Mouse (Mus musculus) limb, embryonic 11.5 days (tissue): Measurements from ENCODE around the gene Rexo1. TPM values are rescaled to one million over a fixed set of nuclear protein-coding genes. Genes with fewer than 3 reads are reported as not detected.

Experiments
- ATAC-seq: fragments of 200-750 bp; cut with Nextera tagmentation; 2 replicates; pipeline ENCODE4 v1.8.0; 2017; ENCODE audit warnings: low read depth; ENCODE audit not compliant: insufficient number of reproducible peaks, low FRiP score, low TSS enrichment
- DNase-seq: peaks from one replicate; pipeline ENCODE4 v3.0.0-alpha.2; 2015; ENCODE audit warnings: low spot score
- H3K27ac ChIP-seq: fragments of 300-500 bp; sonication (generic); replicated peaks from 2 replicates; pipeline ENCODE4 v1.5.1; 2014; ENCODE audit warnings: low read depth, mild to moderate bottlenecking, low read length
- H3K27me3 ChIP-seq: fragments of 300-500 bp; sonication (generic); 2 replicates; pipeline ENCODE4 v1.6.1; 2014; ENCODE audit warnings: mild to moderate bottlenecking, low read length, mixed read lengths; ENCODE audit not compliant: control insufficient read depth, insufficient read depth
- H3K36me3 ChIP-seq: fragments of 300-500 bp; sonication (generic); 2 replicates; pipeline ENCODE4 v1.6.1; 2014; ENCODE audit warnings: mild to moderate bottlenecking, low read length, moderate library complexity, mixed read lengths; ENCODE audit not compliant: control insufficient read depth, insufficient read depth
- H3K4me1 ChIP-seq: fragments of 300-500 bp; sonication (generic); 2 replicates; pipeline ENCODE4 v1.6.1; 2014; ENCODE audit warnings: low read length, mixed read lengths; ENCODE audit not compliant: control insufficient read depth, insufficient read depth
- H3K4me2 ChIP-seq: fragments of 300-500 bp; sonication (generic); 2 replicates; pipeline ENCODE4 v1.6.1; 2014; ENCODE audit warnings: low read depth, mild to moderate bottlenecking, moderate library complexity; ENCODE audit not compliant: severe bottlenecking
- H3K4me3 ChIP-seq: fragments of 300-500 bp; sonication (generic); 2 replicates; pipeline ENCODE4 v1.5.1; 2014; ENCODE audit warnings: low read depth, low read length
- H3K9ac ChIP-seq: fragments of 300-500 bp; sonication (generic); 2 replicates; pipeline ENCODE4 v1.6.1; 2014; ENCODE audit warnings: mild to moderate bottlenecking, low read length
- H3K9me3 ChIP-seq: fragments of 300-500 bp; sonication (generic); 2 replicates; pipeline ENCODE4 v1.6.1; 2016; ENCODE audit warnings: low read length; ENCODE audit not compliant: control insufficient read depth
- WGBS: fragments of 180-500 bp; shearing (Covaris S2); extraction: QIAGEN DNeasy Blood & Tissue Kit; methylation state at CpG from one replicate; pipeline ENCODE4 v1.1.7; 2014; 5-methylcytosine and 5-hydroxymethylcytosine counted together
- polyA plus RNA-seq: library from polyadenylated mRNA; unstranded; fragments of >200 nt; fragmentation: Nextera tagmentation; extraction: Ambion mirVana; gene quantifications from 2 replicates; pipeline ENCODE4 v1.2.1, GENCODE M21; 2014

Gene Rexo1
- polyA plus RNA-seq, 1 experiment from 2014 or later, result 27.2 TPM

- no peak for DNase-seq
- Histone ChIP-seq H3K9me3 (no peaks in the 10 kb centered on the region), H3K27ac (no peak overlapping the region), H3K36me3 (peaks cover 14% of the 10 kb centered on the region), H3K27me3 (no peaks in the 10 kb centered on the region), H3K4me3 (no peak overlapping the region), H3K9ac (no peak overlapping the region), H3K4me2 (no peak overlapping the region), H3K4me1 (peaks cover 11% of the 10 kb centered on the region)
- no peak for ATAC-seq
- WGBS, result 94% methylated on average over 2 of the region's 2 CpGs
Observed at GRCm38 (mm10) chr10:80604988-80605387, 43.6 kb upstream of the Rexo1 start.

GRCm38 (mm10) chr10:80604001-80604509, 42.7 kb upstream of the Rexo1 start:
- Histone ChIP-seq H3K4me1 (peaks cover 11% of the 10 kb centered on the region), H3K4me3 (peak overlapping the region; percentile 71), H3K27me3 (no peaks in the 10 kb centered on the region), H3K9me3 (no peaks in the 10 kb centered on the region), H3K27ac (no peak overlapping the region), H3K4me2 (peak overlapping the region; percentile 90; the same call in 1 of the 2 replicates), H3K9ac (peak overlapping the region; percentile 53; the same call in 1 of the 2 replicates), H3K36me3 (peaks cover 14% of the 10 kb centered on the region)
- ATAC-seq (no peak), DNase-seq (no peak)
- WGBS, result 86% methylated on average over 7 of the region's 7 CpGs

- Histone ChIP-seq H3K4me2 (peak overlapping the region; percentile 90), H3K36me3 (peaks cover 11% of the 10 kb centered on the region), H3K27me3 (no peaks in the 10 kb centered on the region), H3K4me3 (peak overlapping the region; percentile 71), H3K4me1 (peaks cover 11% of the 10 kb centered on the region), H3K9me3 (no peaks in the 10 kb centered on the region), H3K9ac (peak overlapping the region; percentile 53), H3K27ac (peak overlapping the region; percentile 73; the same call in 1 of the 2 replicates)
- no peak for DNase-seq
- 0 out of 2 replicates have a peak, but pooled peaks have one; percentile 0 for ATAC-seq
- WGBS, result 34% methylated on average over 7 of the region's 7 CpGs
Observed at GRCm38 (mm10) chr10:80603364-80603763, 42.0 kb upstream of the Rexo1 start.

GRCm38 (mm10) chr10:80602698-80603325, 41.5 kb upstream of the Rexo1 start, which contains the start of the genes Scamp4 and Adat3:
Gene Scamp4, plus strand, starts transcription at chr10:80602872.
Gene Adat3, plus strand, starts transcription at chr10:80602880.
- DNase-seq, result peak; percentile 94
- peaks cover 9% of the 10 kb centered on the region for H3K36me3 ChIP-seq
- H3K9me3 ChIP-seq, result no peaks in the 10 kb centered on the region
- under 1% methylated on average over 54 of the region's 54 CpGs for WGBS
- peak within 1 kb of the TSS; percentile 90 for H3K4me2 ChIP-seq
- peaks cover 11% of the 10 kb centered on the region for H3K4me1 ChIP-seq
- H3K27me3 ChIP-seq, result no peaks in the 10 kb centered on the region
- peak; percentile 91 for ATAC-seq
- H3K27ac ChIP-seq, result peak within 1 kb of the TSS; percentile 73
- peak within 1 kb of the TSS; percentile 53 for H3K9ac ChIP-seq
- H3K4me3 ChIP-seq, result peak within 1 kb of the TSS; percentile 71

- no peak for DNase-seq
- no peak overlapping the region for H3K9ac ChIP-seq
- H3K27ac ChIP-seq, result no peak overlapping the region
- no peak overlapping the region for H3K4me3 ChIP-seq
- H3K4me1 ChIP-seq, result no peaks in the 10 kb centered on the region
- H3K36me3 ChIP-seq, result no peaks in the 10 kb centered on the region
- H3K27me3 ChIP-seq, result no peaks in the 10 kb centered on the region
- ATAC-seq, result no peak
- no peak overlapping the region for H3K4me2 ChIP-seq
- H3K9me3 ChIP-seq, result no peaks in the 10 kb centered on the region
- WGBS, result 43% methylated on average over 4 of the region's 4 CpGs
Observed at GRCm38 (mm10) chr10:80596318-80596717, 35.0 kb upstream of the Rexo1 start.

- peak within 1 kb of the TSS; percentile 82 for H3K9ac ChIP-seq
- ATAC-seq (peak; percentile 93), DNase-seq (peak; percentile 97)
- H3K27me3 ChIP-seq, result no peaks in the 10 kb centered on the region
- H3K36me3 ChIP-seq, result peaks cover 7% of the 10 kb centered on the region
- peaks cover 10% of the 10 kb centered on the region for H3K4me1 ChIP-seq
- peak within 1 kb of the TSS; percentile 78 for H3K4me2 ChIP-seq
- H3K9me3 ChIP-seq, result no peaks in the 10 kb centered on the region
- H3K4me3 ChIP-seq, result peak within 1 kb of the TSS; percentile 82
- WGBS, result under 1% methylated on average over 68 of the region's 73 CpGs
- H3K27ac ChIP-seq, result 0 out of 2 replicates have a peak within 1 kb of the TSS, but pooled peaks have one; percentile 52
Observed at GRCm38 (mm10) chr10:80589879-80590854, 28.8 kb upstream of the Rexo1 start, which contains the start of gene Abhd17a. Gene Abhd17a, minus strand, starts transcription at chr10:80590341.

- Histone ChIP-seq H3K4me2 (peak overlapping the region; percentile 78), H3K9me3 (no peaks in the 10 kb centered on the region), H3K4me1 (peaks cover 13% of the 10 kb centered on the region), H3K27ac (no peak overlapping the region), H3K4me3 (peak overlapping the region; percentile 82), H3K36me3 (peaks cover 7% of the 10 kb centered on the region), H3K27me3 (no peaks in the 10 kb centered on the region), H3K9ac (peak overlapping the region; percentile 82)
- ATAC-seq, result no peak
- 21% methylated on average over 12 of the region's 12 CpGs for WGBS
- no peak for DNase-seq
Observed at GRCm38 (mm10) chr10:80589127-80589878, 27.9 kb upstream of the Rexo1 start.
